Mouse (Mus musculus) embryonic stem cell, embryonic (primary cell): ENCODE measurements around the gene Kremen2.

Experiments
- CTCF ChIA-PET, 4 experiments: fragments of 300-600 bp in 2 of 4; fragments of 350-600 bp in 2 of 4; sonication (Branson Sonifier 250); formaldehyde crosslinking; loops; one replicate each; lab custom pipeline; 2022; ENCODE audit warnings: inconsistent platforms in 2 of 4; lab: Charles Lee
- POLR2A ChIA-PET, 4 experiments: fragments of 300-600 bp in 2 of 4; fragments of 350-600 bp in 2 of 4; sonication (Branson Sonifier 250); formaldehyde crosslinking; loops; one replicate each; lab custom pipeline; 2022; ENCODE audit warnings: antibody characterized with exemption in 4 of 4, inconsistent platforms in 1 of 4; lab: Charles Lee

Gene Kremen2

DNA sequence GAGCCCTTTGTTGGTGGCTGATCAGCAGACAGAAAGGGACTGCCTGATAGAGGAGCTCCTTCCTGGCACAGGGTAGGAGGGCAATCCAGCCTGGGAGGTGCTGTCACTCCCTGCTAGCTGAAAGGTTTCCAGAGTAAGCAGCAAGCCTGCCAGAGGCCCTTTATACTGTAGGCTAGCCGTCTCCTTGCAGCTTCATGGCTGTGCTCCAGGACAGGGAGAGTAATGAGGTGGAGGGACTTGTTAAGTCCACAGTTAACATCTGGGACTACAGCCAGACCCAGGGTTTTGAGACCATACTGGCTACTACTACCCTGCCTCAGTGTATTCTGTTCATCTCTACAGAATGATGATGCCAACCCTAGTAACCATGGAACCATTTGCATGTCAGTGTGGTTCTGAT, 11.3 kb downstream of the Kremen2 start:
- CTCF ChIA-PET, result interaction anchor here in 1 of 4 experiments (2.4 kb wide), 1 partner anchor 109 kb away, joined by 5 read pairs; the partner anchor contains the start of gene Prss32
- POLR2A ChIA-PET, result interaction anchor here (0.5 to 15.7 kb wide), 11 partner anchors 9 to 507 kb away, joined by 3 to 197 read pairs (median 3); partner anchors contain the start of genes 1520401A03Rik (in 1 of the 4), Pkmyt1 (in 1 of the 4), Prss32 (in 1 of the 4) and Prss41 (in 1 of the 4)

DNA sequence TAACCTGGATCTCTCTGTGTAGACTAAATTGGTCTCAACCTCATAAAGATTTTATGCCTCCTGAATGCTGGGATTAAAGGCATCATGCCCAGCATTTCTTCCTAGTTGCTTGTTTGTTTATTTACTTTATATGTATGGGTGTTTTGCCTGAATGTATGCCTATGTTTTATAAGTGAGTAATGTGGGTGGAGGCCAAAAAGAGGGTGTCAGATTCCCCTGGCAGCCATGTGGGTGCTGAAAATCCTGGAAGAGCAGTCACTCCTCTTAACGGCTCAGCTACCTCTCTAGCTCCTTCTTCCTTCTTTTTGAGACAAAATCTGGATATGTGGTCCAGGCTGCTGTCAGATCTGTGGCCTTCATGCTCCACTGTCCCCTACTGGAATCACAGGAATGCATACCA, 15.2 kb downstream of the Kremen2 start:
- ChIA-PET POLR2A (interaction anchor here in 3 of 4 experiments (1.1 to 16.9 kb wide), 4 partner anchors 10 to 99 kb away, joined by 3 to 197 read pairs (median 43); partner anchors contain the start of genes Paqr4 (in 3 of the 3), Elob (in 1 of the 3) and Kremen2 (in 1 of the 3)), CTCF (interaction anchor here in 1 of 4 experiments (1.4 kb wide), 1 partner anchor 18 kb away, joined by 4 read pairs; no protein-coding TSS in a partner anchor)

DNA sequence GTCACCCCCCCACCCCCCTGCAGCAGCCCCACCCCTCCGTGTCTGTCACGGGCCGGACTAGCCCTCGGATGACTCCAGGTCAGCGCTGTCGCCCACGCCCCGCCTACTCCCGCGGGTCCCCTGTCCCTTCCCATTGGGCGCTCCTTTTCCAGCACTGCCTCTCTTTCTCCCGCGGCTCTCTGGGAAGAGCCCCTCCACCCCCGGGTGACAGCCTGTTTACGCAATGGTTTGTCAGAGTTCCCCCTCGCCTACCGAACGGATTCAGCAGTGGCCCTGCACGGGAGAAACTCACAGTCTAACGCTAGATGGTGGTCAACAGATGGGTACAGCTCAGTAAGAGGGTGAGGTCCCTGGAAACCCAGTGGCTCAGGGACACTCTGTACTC, 18.9 kb downstream of the Kremen2 start:
- ChIA-PET CTCF (interaction anchor here in 3 of 4 experiments (0.5 to 2.8 kb wide), 10 partner anchors 12 to 123 kb away, joined by 3 to 14 read pairs (median 4); partner anchors contain the start of genes Prss32 (in 3 of the 3) and Prss41 (in 3 of the 3)), POLR2A (interaction anchor here in 3 of 4 experiments (0.8 to 16.9 kb wide), 29 partner anchors 10 to 186 kb away, joined by 3 to 197 read pairs (median 4); partner anchors contain the start of genes Paqr4 (in 2 of the 3), Flywch2 (in 1 of the 3), Kremen2 (in 1 of the 3) and Prss32 (in 1 of the 3))

DNA sequence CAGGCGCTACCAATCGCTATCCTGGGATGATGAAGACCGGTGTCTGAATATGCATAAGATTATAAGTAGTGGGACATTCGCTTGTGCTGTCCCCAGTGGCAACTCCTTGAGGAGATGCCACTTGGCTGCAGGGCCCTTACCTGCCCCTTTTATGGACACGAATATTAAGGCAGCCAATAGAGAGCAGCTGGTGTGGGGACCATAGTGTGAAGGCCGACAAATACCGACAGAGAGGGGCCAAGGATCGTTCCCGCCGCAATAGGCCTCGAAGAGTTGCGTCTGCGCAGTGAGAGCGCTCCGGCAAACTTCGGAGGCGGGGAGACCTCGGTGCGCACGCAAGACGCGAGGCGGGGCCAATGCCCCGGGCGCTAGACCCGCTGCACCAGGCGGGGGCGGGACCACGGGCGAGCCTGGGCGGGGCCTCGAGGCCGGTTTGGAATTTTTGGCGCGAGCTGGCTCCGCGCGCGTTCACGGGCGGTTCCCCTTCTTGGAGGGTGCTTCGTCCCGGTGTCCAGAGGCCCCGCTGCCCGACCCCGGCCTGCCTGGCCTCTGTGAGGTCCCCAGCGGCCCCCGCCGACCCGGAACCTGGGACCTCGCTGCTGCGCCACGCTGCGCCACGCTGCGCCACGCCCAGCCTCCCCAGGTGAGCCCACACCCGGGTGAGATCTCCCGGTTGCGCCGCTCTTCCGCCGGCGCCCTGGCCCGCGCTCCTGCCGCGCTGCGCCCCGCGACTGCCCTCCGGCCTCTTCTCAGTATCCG, 19.5 kb downstream of the Kremen2 start, which contains the start of gene Pkmyt1:
TSS of gene Pkmyt1 (plus strand) at position 338 of the 759 bp plus-strand sequence.
- ChIA-PET CTCF (interaction anchor here in 3 of 4 experiments (0.5 to 2.8 kb wide), 12 partner anchors 20 to 123 kb away, joined by 3 to 14 read pairs (median 3); partner anchors contain the start of genes Prss32 (in 3 of the 3) and Prss41 (in 3 of the 3)), POLR2A (interaction anchor here (0.6 to 16.9 kb wide), 42 partner anchors 8 to 185 kb away, joined by 3 to 197 read pairs (median 4); partner anchors contain the start of genes Paqr4 (in 3 of the 4), Kremen2 (in 1 of the 4), Prss32 (in 1 of the 4) and Prss41 (in 1 of the 4))

DNA sequence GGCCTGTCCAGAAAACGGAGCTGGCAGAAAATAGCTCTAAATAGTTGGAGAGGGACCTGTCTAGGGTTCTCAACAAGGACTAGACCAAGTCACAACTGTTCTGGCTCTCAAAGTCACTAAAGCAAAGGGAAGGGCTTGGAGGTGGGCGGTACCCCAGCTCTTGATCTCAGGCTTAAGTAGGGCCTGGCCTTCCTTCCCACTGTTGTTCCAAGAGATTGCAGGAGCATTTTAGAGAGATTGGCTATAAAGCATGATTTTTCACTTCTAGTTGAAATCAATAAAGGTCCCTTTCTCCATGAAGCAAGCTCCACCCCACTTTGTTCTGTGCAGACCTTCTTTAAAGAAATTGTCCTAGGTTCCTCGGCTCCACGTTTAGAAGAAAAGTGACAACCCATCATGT, 20.2 kb downstream of the Kremen2 start:
- ChIA-PET POLR2A (interaction anchor here in 3 of 4 experiments (0.6 to 16.9 kb wide), 27 partner anchors 8 to 166 kb away, joined by 3 to 197 read pairs (median 4); partner anchors contain the start of genes Paqr4 (in 3 of the 3), Kremen2 (in 1 of the 3) and Tnfrsf12a (in 1 of the 3)), CTCF (interaction anchor here in 3 of 4 experiments (0.5 to 2.8 kb wide), 7 partner anchors 22 to 122 kb away, joined by 3 to 14 read pairs (median 4); partner anchors contain the start of genes Prss32 (in 2 of the 3) and Prss41 (in 2 of the 3))

DNA sequence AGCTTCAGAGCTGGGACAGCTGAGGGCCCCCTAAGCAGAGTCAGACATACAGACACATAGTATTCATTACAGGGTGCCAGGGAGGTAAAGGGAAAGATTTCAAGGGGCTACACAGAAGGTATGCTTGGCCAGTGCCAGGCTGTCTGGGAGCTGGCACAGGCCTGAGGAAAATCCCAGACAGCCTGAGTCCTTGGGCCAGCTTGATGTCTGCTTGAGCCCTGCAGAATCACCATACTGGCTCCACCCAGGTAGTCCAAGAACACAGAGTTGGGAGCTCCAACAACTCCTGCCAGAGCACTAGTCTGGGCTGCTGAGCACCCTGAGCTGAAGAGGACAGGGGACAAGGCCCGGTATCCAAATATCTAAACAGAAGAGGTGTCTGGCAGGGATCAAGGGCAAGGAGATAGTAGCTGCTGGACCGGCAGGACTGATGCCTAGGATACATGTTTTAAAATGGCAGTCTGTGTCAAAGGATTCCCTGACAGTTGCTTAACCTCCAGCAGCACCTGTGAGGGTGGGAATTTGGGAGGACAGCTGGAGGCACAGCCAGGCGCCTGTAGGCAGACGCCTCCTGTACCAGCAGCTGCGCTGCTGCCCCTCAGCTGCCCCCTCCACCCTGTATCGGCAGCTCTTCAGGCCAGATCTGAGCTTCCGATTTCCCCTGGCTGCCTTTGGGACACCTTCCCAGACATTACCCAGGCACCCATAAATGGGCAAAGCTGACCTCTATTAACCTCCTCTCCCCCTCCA, 23.1 kb downstream of the Kremen2 start, which contains the start of gene 1520401A03Rik:
TSS of gene 1520401A03Rik (minus strand) at position 408 of the 750 bp plus-strand sequence.
- POLR2A ChIA-PET, result interaction anchor here in 2 of 4 experiments (0.6 to 16.9 kb wide), 7 partner anchors 17 to 86 kb away, joined by 3 to 197 read pairs (median 4); partner anchors contain the start of genes Paqr4 (in 2 of the 2) and Kremen2 (in 1 of the 2)
- CTCF ChIA-PET, result interaction anchor here (0.5 to 4.3 kb wide), 11 partner anchors 16 to 271 kb away, joined by 3 to 24 read pairs (median 4); partner anchors contain the start of genes Prss32 (in 1 of the 4) and Prss41 (in 1 of the 4)

DNA sequence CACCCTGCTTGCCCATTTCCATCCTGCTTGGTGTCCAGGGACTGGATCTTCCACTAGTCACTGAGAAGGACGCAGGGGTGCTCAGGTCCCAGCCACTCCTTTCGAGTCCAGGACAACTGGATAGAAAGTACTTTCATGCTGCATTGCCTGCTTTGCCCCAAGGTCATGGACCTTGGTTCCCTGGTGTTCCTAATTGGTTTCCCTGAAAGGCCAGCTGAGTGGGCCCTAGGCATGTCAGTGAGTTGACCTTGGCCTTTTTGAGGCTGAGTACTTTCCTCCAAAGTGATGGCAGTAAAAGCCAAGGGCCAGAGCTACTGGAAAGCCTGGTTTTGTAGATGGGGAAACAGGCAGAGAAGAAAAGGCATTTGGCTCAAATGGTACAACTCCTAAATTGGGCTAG, 23.7 kb downstream of the Kremen2 start:
- POLR2A ChIA-PET, result interaction anchor here in 2 of 4 experiments (1.1 to 16.9 kb wide), 7 partner anchors 15 to 123 kb away, joined by 3 to 197 read pairs (median 4); partner anchors contain the start of genes Paqr4 (in 2 of the 2), Flywch1 (in 1 of the 2), Kremen2 (in 1 of the 2) and Zfp13 (in 1 of the 2)
- CTCF ChIA-PET, result interaction anchor here (0.5 to 4.3 kb wide), 8 partner anchors 15 to 272 kb away, joined by 3 to 24 read pairs (median 4); partner anchors contain the start of genes Prss32 (in 1 of the 4) and Prss41 (in 1 of the 4)

DNA sequence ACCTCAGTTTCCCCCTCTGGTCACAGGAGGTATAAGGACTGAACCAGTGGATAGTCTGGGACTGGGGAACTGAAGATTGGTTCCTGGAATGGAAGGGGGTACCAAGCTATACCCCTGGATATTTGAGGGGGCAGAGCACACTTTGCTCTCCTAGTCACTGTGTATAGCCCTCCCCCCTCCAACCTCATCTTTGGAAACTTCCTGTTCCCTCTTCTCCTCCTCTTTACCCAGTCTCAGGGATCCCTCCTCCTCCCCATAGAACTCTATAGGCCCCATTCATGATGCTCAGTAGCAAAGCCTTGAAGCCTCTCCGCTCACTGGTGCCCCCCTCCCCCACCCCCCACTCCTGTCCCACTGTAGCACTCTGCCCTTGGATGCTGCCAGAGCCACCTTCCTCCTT, 26.2 kb downstream of the Kremen2 start:
- CTCF ChIA-PET, result interaction anchor here in 3 of 4 experiments (0.9 to 4.3 kb wide), 7 partner anchors 13 to 159 kb away, joined by 3 to 24 read pairs (median 5); no protein-coding TSS in a partner anchor
- POLR2A ChIA-PET, result interaction anchor here in 1 of 4 experiments (0.6 to 16.9 kb wide), 2 partner anchors 22 to 45 kb away, joined by 3 to 197 read pairs; partner anchors contain the start of genes Kremen2 and Paqr4

DNA sequence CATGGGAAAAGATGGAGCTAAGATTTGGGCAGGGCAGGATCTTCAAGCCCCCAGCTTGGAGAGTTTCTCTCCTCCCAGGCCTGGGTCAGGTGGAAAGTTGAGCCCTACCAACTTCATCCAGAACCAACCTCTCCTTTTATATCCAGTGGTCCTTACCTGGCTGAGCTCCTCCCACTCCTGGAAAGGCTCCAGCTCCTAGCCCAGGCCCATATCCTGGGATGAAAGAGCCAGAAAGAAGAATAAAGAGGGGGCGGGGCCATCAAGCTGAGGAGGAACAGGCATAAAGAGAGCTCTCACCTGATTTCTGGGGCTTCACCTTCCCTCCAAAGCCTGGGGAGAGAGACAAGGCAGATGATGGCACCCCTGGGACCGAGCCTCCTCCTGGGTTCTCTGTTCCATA, 28.6 kb downstream of the Kremen2 start:
- POLR2A ChIA-PET, result interaction anchor here in 2 of 4 experiments (0.6 to 16.9 kb wide), 8 partner anchors 9 to 118 kb away, joined by 3 to 197 read pairs (median 4); partner anchors contain the start of genes Pkmyt1 (in 2 of the 2), Cldn9 (in 1 of the 2), Kremen2 (in 1 of the 2) and Paqr4 (in 1 of the 2)
- CTCF ChIA-PET, result interaction anchor here (0.6 to 2.7 kb wide), 4 partner anchors 11 to 107 kb away, joined by 3 to 13 read pairs (median 5); no protein-coding TSS in a partner anchor

DNA sequence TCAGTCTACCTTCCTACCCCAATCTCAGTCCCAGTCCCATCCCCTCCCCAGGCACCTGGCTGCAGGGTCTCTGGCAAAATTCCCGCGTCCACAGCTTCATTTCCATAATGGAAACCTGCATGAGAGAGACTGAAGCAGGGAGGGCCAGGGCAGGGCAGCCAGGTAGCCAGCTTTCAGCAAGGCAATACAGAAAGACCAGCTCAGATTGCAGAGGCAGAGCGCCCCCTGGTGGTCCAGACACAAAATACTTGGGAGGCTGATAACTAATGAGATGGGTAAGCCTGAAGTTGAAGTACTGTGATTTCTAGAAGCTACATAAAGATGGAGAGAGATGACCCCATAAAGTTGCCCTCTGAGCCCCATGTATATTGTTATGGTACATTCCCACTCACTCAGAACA, 39.4 kb downstream of the Kremen2 start:
- CTCF ChIA-PET, result interaction anchor here (0.5 to 5.6 kb wide), 91 partner anchors 8 to 967 kb away, joined by 3 to 47 read pairs (median 5); partner anchors contain the start of genes Bicdl2 (in 3 of the 4), Cldn9 (in 3 of the 4), Mmp25 (in 3 of the 4) and 1520401A03Rik (in 2 of the 4)
- POLR2A ChIA-PET, result interaction anchor here in 3 of 4 experiments (0.5 to 2.5 kb wide), 20 partner anchors 10 to 139 kb away, joined by 3 to 7 read pairs (median 3); partner anchors contain the start of gene 1520401A03Rik (in 1 of the 3)

DNA sequence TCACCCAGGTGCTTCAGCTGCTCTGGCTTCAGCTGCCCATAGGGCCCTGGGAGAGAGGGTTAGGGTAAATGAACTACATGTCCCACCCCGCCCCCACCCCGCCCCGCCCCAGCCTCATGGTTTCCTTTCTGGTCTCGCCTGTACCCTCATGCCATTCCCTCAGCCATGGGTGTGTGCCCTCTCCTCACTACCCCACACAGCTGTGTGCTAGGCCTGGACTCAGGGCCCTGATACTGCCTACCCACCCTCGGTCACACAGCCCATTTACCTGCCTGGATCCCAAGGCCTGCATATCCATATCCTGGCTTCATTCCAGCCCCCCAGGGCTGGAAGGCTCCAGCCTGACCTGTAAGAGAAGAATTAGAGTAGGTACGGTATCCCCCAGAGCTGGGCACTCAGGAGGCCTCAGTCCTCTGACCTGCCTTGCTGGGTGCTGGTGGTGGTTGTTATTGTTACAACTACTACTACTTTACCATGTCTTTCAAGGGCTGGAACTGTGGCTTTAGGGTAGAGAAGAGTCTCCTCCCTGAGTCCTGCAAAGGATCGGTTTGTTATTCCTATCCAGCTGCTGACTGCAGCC, 40.0 kb downstream of the Kremen2 start:
- ChIA-PET POLR2A (interaction anchor here in 3 of 4 experiments (0.5 to 2.1 kb wide), 16 partner anchors 9 to 138 kb away, joined by 3 to 7 read pairs (median 4); partner anchors contain the start of gene 1520401A03Rik (in 1 of the 3)), CTCF (interaction anchor here (0.5 to 5.6 kb wide), 86 partner anchors 7 to 966 kb away, joined by 3 to 47 read pairs (median 5); partner anchors contain the start of genes Bicdl2 (in 3 of the 4), Cldn9 (in 3 of the 4), Mmp25 (in 3 of the 4) and 1520401A03Rik (in 2 of the 4))

DNA sequence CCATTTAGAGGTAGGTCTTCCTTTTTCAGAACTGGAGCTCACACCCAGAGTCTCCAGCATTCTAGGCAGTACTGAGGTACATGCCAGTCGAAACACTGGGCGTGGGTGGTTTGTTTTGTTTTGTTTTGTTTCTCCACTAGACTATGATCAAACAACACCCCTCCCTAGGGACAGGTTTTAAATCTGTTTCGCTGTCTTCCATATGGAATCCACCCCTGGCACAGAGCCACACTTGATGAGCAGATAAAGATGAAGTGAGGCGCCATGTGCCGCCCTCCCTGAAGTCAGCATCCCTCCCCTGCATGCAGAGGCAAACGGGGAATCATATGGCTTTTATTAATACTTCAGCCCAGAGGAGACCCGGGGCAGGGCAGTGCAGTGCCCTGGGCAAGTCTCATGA, 40.9 kb downstream of the Kremen2 start:
- CTCF ChIA-PET, result interaction anchor here (0.6 to 5.6 kb wide), 10 partner anchors 21 to 74 kb away, joined by 3 to 47 read pairs (median 5); partner anchors contain the start of genes Bicdl2 (in 1 of the 4) and Cldn9 (in 1 of the 4)
- POLR2A ChIA-PET, result interaction anchor here in 2 of 4 experiments (0.7 to 2.1 kb wide), 3 partner anchors 35 to 54 kb away, joined by 3 to 6 read pairs (median 4); no protein-coding TSS in a partner anchor

DNA sequence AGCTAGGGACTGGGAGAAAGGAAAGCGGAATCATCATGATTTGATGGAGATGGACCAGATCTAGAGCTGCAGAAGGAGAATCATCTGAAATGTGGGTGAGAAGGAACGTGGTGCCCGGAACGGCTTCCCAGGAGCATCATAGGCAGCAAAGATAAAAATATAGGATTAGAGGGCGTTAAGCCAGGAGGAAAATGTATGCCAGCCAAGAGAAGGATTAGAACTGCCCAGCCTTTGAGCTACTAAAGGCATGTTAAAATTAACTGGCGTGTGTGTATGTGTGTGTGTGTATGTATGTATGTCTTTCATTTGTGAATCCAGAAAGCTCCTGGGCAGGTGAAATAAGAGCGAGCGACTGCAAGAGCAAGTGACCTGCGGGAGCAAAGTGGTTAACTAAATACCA, 42.3 kb downstream of the Kremen2 start:
- POLR2A ChIA-PET, result interaction anchor here in 3 of 4 experiments (0.6 to 1.2 kb wide), 5 partner anchors 18 to 37 kb away, joined by 3 to 4 read pairs (median 3); no protein-coding TSS in a partner anchor
- CTCF ChIA-PET, result interaction anchor here in 3 of 4 experiments (0.5 to 5.6 kb wide), 7 partner anchors 23 to 1576 kb away, joined by 3 to 47 read pairs (median 3); partner anchors contain the start of gene Pkmyt1 (in 1 of the 3)

DNA sequence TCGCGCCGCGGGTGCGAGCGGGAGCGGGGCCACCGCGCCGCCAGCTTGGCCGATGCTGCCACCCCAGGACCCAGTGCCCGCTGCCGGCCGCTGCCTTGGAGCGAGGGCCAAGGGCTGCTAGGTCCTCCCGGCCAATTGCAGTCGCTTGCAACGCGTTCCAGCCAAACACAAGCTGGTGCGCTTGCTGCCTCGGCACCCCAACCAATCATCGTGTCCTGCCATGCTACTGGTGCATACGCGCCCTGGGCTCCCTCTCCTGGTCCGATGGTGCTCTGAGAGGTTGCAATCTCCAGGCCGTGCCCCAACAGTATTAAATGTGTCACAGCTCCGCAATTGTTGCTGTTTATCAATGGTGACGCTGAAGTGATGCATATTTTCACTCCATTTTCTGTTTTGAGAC, 45.6 kb downstream of the Kremen2 start:
- POLR2A ChIA-PET, result interaction anchor here (0.6 to 5.9 kb wide), 53 partner anchors 8 to 551 kb away, joined by 3 to 70 read pairs (median 4); partner anchors contain the start of genes Cldn9 (in 3 of the 4), Cldn6 (in 2 of the 4), Zscan10 (in 2 of the 4) and Ccnf (in 1 of the 4)
- CTCF ChIA-PET, result interaction anchor here (0.6 to 3.2 kb wide), 49 partner anchors 10 to 294 kb away, joined by 3 to 25 read pairs (median 5); partner anchors contain the start of genes Cldn9 (in 2 of the 4), 1520401A03Rik (in 1 of the 4), Bicdl2 (in 1 of the 4) and Cldn6 (in 1 of the 4)
